Mouse (Mus musculus) layer of hippocampus, adult 9-11 months (tissue): ENCODE results near the gene Kank2.

ENCODE experiments used
- DNase-seq: peaks from one replicate; pipeline ENCODE4 v3.0.0; 2022

Kank2 gene

DNA sequence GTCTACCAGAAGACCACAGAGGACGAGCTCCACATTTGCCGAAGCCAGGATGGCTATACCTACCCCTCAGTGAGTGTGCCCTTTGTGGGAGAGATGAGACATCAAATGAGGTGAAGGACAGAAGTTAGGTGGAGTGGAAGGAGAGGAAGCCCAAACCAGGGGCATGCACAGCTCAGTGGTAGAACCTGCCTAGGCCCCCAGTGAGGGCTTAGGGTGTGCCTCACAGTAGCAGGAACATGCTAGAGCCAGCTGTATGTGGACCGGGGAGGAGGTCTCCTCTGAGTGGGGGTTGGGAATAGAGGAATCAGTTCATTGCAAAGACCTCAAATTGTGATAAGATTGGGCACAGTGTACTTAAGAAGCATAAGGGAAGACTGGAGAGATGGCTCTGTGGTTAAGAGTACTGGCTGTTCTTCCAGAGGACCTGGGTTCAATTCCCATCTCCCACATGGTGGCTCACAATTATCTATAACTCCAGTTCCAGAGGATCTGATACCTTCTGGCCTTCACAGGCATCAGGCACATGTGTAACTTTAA lies 51.2 kb downstream of the Kank2 start:
- DNase-seq: no peak

DNA sequence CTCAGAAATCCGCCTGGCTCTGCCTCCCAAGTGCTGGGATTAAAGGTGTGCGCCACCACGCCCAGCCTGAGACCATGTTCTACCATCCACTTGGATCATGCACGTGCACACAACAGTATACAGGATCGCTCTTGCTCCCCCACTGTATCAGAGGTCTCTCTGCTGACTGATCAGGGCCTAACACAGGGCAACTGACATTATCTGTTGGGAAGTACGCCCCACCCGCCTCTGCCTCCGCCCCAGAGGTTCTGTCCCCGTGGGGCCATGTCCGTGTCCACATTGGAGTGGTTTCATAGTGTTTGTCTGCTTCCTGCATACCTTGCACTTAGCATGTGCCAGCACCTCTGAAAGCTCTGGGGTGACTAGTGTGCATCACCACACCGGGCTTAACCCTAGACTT lies 57.0 kb downstream of the Kank2 start:
- no peak for DNase-seq

DNA sequence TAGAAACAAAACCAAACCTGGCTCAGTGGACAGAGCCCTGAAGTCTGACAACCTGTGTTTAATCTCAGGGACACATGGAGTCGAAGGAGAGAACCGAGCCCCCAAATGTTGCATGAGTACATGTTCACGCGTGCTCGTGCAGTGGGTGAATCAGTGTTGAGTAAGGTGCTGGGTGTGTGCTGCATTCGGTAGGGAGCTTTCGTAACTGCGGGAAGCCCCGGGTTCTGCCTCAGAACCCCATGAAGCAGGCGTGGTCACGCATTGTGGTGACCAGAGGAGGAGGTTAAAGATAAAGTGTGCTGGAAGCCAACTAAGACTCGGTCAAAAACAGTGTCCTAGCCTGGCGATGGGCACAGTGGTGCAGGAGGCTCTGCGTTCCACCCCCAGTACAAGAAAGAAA lies 58.1 kb downstream of the Kank2 start:
- DNase-seq: no peak

DNA sequence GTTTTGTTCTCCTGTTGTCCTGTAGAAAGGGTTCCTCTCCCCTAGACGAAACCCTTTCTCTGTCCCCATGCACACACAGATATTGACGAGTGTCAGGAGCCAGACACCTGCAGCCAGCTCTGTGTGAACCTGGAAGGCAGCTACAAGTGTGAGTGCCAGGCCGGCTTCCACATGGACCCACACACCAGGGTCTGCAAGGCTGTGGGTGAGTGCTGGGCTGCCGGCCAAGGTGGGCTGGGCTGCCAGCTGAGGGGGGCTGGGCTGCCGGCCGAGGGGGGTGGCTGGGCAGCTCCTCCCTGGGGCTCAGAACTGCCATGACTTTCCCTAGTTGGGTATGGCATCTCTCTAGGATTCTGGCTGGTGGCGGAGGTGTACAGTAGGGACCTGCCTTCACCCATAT lies 59.8 kb downstream of the Kank2 start:
- no peak for DNase-seq

DNA sequence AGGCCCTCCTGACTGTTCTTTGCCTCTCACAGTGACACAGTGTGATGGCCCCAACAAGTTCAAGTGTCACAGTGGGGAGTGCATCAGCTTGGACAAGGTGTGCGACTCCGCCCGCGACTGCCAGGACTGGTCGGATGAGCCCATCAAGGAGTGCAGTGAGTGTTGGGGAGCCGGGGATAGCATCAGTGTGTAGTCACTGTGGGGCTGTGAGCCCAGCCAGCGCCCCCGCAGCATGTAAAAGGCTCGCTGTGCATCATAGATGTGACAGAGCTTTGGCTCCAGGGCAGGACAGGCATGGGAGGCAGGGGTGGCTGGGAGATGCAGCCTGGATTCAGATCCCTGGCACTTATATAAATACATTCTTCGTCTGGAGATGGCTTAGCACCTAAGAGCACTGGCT lies 61.4 kb downstream of the Kank2 start:
- DNase-seq: no peak

DNA sequence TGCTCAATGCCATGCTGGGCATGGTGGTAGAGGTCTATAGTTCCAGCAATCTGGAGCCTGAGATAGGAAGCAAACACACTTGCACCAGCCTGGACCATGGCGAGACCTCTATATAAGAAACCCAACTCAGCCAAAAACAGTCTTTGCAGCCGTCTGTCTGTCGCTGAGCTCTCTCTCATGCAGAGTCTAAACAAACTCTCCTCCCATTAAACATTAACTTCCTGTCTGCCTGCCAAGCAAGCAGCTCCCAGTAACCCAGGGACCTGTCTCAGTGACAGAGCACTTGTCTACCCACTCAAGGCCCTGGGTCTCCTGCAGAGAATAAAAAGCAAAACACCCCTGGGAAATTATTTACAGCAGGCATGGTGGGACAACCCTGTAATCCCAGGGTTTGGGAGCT lies 62.0 kb downstream of the Kank2 start:
- no peak for DNase-seq

DNA sequence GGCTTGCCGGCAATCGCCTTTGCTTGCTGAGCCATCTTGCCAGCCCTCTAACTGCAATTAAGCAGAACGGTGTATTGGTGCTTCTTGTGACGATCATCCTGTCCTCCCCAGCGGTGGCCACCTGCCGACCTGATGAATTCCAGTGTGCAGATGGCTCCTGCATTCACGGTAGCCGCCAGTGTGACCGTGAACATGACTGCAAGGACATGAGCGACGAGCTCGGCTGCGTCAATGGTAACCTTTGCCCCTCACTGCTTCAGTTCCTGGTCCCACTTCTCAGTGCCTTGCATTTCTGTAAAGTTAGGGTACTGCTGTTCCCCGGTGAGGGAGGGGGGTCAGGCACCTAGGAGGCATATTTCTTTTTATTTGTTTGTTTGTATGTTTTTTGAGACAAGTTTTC lies 63.4 kb downstream of the Kank2 start:
- DNase-seq: no peak

DNA sequence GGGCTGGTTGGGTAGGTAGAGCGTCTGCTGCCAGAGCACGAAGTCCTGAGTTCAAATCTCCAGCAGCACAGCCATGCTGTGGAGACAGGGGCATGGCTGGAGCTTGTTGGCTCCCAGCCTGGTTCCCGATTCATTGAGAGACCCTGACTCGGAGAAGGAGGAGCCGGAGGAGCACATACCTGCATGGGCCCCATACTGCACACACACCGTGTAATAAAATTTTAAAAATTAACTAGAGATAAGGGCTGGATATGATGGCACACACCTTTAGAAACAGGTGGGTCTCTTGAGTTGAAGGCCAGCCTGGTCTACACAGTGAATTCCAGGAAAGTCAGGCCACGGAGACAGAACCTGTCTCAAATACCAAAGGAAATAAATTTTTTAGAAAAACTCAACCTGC lies 64.6 kb downstream of the Kank2 start:
- no peak for DNase-seq

DNA sequence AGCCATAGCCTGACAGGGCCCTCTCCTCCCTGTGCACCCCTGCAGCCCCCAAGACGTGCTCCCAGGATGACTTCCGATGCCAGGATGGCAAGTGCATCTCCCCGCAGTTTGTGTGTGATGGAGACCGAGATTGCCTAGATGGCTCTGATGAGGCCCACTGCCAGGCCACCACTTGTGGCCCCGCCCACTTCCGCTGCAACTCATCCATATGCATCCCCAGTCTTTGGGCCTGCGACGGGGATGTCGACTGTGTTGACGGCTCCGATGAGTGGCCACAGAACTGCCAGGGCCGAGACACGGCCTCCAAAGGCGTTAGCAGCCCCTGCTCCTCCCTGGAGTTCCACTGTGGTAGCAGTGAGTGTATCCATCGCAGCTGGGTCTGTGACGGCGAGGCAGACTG lies 65.1 kb downstream of the Kank2 start:
- DNase-seq: no peak

DNA sequence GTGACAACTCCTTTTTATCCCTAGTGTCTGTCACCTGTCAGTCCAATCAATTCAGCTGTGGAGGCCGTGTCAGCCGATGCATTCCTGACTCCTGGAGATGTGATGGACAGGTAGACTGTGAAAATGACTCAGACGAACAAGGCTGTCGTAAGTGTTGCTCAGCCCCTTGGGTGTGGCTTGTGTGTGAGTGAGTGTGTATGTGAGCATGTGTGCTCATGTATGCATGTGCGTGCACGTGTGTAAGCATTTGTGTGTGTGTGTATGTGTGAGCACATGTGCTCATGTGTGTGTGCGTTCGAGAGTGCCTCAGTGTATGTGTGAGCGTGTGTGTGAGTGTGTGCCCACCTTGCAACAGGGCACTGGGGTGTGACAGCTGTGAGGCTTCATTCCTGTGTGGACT lies 66.3 kb downstream of the Kank2 start:
- no peak for DNase-seq

DNA sequence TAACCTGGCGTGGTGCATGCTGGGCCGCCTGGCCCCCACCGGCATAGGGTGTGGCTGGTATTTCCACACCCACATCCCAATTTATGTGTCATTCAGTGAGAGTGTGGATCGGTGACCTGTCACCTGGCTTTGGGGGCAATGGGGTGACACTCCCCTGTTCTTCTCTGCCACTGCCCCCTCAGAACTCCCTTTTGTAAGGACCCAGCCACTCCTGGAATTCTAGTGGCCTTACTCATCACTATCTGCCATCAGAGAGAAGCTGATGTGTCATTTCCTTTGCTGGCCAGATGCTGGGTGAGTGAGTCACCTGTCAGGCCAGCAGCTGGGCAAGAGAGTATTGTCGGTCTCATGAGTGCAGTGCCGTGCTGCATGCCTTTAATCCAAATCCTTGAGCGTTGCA lies 69.3 kb downstream of the Kank2 start:
- no peak for DNase-seq

DNA sequence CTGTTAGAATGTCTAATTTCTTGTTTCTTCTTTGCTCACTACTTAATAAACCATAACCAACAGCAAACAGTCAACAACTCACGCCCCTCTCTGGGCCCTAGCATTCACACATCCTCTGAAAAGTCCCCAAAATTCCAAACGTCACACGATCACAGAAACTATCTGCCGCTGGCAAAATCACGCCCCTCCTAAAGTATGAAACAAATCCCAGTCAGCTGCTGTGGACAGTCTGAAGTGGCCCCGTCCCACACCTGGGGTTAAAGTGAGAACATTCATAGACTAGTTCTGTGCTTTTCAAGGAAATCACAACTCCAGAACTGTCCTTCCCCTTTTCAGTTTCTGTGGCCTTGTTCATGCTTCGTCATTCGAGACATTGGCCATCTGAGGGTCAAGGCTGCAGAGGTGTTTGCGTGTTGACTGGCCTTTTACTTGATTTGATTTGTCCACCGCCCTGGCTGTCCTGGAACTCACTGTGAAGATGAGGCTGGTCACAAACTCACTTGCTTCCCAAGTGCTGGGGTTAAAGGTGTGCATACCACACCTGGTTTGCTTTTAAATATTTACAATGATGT lies 70.2 kb downstream of the Kank2 start:
- no peak for DNase-seq

DNA sequence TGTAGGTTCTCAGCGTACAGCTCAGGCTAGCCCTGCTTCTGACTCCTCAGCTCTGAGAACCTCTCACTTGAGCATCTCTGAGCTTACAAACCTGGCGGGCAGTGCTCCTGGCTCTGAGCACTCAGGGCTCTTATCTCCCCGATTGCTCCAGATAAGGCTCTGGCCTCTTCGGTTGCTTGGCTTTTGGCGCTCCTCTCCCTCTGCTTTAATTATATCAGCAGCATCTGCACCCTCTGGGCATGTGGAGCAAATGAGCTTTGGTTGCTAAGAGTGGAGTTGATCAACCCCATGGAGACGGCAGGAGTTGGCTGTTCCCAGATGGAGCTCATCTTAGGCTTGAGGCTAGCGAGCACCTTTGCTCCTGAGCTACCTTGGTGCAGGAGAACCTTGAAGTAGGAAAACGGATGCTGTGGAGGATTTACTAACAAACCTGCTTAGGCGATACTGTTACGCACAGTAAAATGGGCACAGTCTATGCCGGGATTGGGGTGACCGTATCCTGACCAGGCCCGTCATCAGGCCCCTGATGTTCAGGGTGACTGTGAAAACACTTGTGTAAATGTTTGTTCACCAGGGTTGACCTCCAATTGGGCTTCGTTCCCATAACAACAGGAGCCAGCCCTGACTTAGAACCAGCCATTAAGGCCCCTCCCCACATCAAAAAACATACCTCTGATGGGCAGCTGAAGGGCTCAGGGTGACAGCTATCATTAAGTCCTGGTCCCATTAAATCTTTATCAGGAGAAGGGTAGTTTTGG lies 72.1 kb downstream of the Kank2 start:
- DNase-seq: peak; percentile 41

DNA sequence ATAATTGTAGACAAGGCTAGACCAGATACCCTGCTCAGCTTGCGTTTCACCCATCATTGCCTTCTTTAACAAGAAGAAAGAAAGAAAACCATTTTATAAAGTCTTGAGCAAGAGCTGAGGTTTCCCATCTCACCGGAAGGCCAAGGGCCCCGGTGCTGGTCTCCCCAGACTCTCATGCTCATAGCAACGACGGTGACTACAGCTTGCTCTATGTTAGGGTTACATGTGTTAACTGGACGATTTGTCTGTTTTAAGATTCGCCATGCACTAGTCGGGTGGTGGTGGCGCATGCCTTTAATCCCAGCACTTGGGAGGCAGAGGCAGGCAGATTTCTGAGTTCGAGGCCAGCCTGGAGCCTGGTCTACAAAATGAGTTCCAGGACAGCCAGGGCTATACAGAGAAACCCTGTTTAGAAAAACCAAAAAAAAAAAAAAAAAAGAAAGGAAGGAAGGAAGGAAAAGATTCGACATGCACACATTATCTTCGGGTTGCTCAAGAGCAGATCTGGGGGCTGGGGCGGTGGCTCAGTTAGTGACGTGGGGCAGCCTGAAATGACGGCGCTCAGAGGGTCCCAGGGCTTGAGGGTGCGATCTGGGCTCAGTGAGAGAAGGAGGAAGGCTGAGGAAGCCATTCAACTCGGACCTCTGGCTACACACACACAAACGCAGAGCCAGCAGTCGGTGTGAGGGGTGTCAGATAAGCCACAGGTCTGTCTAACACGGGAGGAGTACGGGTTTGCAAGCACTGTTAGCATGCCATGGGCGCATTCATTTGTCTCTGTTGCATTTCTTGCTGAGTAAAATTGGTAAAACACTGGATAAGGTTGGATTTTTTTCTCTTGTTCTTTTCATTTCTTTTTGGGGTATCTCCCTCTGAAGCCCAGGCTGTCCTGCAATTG lies 73.1 kb downstream of the Kank2 start:
- DNase-seq: no peak

DNA sequence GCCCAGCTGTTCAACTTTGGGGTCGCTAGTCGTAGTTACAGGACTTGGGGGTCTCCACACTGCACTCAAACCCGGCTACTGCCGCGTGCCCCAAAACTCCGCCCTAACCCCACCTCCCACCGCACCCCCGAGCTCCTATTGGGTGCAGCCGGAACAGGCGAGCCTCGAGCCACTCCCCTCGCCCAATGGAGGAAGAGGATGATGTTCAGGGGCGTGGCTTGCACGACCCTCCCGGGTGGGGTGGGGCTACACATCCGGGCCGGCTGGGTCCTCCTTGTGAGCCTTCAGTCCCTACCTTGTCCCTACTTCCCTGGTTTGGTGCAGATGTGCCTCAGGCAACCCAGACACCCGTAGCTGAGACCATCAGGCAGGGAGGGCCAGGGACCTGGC lies 74.4 kb downstream of the Kank2 start:
- peak; percentile 94 for DNase-seq

DNA sequence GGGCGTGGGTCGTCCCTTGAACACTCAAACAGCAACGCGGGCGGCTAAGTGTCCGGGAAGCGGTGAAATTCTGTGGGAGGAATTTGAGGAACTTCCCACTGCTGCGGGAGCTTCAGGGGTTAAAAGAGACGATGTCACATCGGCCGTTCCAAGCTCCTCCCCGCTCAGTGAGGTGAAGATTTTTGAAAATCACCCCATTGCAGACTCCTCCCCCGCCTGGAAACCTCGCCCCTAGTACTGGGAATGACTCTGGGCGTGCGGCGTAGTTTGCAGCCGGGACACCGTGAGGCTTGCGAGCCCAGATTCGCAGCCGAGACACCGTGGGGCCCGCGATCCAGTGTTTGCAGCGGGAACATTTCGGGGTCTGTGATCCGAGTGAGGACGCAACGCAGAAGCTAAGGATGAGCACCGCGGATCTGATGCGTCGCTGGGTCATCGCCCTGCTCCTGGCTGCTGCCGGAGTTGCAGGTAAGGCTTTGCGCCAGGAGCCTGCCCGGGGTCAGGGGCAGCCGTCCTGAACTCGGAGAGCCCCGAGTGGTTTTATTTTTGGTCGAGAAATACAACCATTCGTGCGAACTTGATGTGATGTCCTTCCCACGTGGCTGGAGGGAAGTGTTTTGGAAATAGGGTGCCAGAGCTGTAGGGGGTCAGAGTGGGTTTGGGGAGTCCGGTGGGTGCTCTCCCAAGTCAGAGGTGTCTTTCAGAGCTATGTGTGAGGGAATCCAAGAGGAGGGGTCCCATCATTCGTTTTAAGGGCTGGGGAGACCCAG lies 75.0 kb downstream of the Kank2 start, which contains the start of gene Ldlr:
Gene Ldlr (plus strand): TSS at position 107 of the 770 bp plus-strand sequence.
- DNase-seq: peak; percentile 84

DNA sequence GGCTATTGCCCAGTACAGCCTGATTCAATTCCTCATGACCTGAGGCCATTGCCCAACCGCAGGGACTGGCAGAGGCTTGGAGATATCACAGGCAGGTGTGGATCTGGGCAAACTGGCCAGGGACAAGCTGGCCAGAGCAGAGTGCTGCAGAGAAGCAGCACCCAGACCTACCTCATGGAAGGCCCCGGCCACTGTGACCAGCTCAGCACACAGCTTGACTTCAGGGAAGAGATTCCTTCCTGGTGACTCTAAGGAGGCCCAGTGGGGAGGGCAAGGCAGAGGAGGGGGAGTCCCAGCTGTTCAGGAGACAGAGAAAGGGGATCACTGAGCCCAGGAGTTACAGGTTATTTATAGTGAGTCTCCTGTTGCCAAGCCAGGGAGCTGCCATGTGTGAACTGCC lies 77.5 kb downstream of the Kank2 start:
- no peak for DNase-seq

DNA sequence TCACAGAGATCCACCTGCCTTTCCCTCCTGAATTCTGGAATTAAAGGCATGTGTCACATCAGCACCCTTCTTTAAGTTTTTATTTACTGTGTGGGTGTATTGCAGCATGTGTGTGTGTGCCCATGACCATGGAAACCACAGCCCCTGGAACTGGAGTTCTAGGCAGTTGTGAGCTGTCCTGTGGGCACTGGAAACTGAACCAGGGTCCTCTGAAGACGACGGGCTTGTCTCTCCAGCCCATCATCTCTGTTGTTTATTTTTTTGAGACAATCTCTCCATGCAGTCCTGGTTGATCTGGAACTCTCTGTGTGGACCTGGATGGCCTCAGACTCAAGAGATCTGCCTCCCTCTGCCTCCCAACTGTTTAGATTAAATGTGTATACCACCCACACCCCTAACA lies 81.5 kb downstream of the Kank2 start:
- DNase-seq: no peak
